Mouse (Mus musculus) spleen, postnatal 14 days (tissue): ENCODE data around the gene Cdh12.

Experiments used
- DNase-seq, 2 experiments: peaks; one replicate each; pipeline ENCODE4 v3.0.0; 2021 to 2022; ENCODE audit warnings: low spot score in 2 of 2

The Cdh12 gene

DNA sequence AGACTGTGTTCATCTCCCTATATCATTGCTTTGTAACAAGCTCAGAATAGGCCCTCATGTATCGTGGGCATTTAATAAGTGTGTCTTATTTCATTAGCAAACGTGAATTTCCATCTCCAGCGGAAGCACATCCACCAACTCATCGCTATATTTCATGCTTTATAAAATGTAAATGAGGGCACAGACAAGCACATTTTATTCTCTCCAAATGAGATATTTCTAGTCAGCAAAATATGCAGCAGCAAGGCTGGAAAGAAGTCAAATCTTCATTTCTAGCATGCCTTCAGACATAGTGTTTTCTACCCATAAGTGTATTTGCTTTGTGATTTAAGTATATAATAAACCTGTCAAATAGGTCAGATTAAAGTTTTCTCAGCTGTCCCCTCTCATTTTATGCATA, 262.8 kb downstream of the Cdh12 start:
- DNase-seq, result no peak

DNA sequence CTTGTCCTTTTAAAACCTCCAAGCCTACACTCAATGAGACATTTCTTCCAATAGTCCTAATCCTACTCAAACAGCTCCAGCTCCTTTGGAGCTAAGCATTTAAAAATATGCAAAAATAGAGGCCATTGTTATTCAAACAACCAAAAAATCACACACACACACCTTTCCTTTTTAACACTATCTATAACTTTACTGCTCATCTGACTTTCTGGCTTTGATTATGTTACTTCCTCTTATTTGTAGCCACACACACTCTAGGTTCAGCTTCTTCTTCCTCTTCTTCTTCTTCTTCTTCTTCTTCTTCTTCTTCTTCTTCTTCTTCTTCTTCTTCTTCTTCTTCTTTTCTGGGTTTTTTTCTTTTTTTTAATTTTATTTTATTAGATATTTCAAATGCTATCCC, 323.2 kb downstream of the Cdh12 start:
- no peak for DNase-seq

DNA sequence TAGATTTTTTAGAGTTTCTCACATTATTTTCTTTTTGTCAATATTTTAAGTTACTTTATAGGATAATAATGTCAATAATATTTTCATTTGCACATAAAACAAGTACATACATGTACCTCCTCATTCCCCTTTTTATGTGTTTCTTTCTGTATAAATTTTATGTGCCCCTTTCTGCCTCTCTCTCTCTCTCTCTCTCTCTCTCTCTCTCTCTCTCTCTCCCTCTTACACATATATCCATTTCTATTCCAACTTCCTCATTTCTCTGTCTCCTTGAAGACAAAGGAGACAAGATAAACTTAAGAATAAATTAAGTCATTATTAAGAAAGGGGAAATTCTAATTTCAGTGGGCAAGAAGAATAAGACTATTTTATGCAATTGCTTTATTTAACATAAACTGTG, 324.4 kb downstream of the Cdh12 start:
- DNase-seq, result no peak

DNA sequence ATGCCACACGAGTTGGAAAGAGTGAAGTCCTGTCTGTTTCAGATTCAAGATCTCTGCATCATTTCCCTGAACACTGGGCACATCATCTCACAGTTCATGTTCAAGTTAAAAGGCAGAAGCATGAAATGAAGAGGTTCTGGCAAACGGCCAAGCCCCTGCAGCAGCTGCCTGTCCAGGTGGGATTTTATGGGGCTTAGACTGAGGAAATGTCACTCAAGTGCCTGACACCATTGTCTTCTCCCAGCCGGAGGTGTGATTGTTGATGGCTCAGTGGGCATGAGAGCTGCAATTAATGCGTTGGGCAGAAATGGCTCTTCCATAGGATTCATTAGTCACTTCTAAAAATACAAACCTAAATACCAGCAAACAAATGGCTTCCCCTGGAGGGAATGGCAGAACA, 347.9 kb downstream of the Cdh12 start:
- DNase-seq, result no peak

DNA sequence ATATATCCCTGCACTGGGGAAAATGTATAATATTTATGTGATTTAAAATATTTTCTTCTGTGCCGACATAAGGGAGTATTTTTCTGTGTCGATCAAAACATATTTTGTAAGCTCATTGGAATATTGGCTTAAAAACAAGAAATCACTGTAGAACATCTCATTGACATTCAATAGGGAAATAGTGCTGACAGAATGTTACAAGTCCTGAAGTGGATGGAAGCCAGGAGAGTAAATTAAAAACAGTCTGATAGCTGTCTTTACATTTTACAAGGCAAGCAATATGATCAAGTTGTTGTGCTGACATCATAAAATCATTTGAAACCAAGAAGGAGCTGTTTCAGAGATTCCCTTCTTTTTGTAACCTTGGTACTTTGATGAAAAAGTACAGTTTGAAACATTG, 349.5 kb downstream of the Cdh12 start:
- no peak for DNase-seq

DNA sequence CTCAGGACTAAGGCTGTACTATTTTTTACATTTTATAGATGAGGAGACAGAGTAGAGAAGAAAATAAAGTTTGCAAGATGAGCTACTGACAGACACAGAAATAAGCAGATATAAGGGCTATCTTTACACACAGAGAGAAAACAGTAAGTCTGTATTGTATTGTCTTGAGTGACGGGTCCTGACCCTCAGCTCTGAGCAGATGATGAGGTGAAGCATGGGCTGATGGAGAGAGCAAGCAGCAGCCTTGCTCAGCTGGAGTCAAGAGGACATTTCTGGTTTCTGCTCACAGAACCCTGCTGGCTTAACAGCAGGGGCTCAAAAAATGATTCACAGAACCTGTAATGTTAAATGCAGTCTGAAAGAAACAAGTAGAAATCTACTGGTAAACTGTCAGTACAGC, 386.8 kb downstream of the Cdh12 start:
- no peak for DNase-seq

DNA sequence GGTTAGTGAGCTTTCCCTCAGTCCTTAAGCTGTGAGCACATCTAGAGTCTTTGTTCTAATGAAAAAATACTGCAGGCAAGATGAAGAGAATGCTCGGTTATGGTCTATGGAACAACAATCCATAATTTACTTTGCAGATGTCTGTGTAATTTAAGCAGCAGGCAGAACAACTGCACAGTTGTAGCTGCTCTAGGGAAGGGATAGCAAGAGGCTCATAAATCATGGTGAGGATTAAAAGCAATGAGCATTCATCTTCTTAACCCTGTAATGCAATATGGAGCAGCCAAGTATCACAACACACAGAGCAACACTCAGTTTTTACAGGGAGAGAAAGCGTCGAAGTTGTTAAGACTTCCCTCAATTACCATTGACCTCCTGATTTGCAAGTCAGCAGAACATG, 387.9 kb downstream of the Cdh12 start:
- no peak for DNase-seq

DNA sequence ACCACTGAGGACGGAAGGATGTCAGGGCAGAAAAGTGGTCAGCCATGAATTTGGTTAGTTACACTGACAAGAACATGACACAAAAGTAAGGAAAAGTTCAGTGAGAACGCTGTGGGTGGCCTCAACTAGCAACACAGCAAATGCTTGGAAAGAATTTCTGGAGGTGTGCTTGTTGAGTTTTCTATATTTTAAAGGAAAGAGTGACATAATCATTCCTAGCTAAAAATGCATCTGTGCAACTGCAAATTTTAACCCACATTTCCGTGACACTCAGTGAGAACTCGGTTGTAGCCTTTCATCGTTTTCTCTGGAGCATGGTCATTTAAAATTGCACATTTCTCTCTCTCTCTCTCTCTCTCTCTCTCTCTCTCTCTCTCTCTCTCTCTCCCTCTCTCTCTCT, 392.4 kb downstream of the Cdh12 start:
- no peak for DNase-seq

DNA sequence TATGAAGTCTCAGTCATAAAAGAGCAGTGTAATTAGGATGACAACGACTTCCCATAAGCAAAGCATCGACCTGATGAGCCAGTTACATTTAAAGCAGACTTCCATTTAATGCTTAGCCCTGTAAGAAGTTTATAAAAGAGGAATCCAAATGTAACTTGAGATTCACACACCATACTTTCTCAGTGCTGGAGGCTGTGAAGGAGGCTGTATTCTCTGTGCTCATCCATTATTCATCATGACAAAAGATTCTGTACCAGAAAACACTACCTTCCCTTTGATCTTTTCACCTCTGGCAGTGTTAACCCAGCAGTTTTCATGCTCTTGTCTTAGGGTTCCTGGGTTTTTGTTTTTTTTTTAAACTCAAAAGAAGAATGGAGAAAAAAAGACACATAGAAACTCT, 414.0 kb downstream of the Cdh12 start:
- DNase-seq, result no peak

DNA sequence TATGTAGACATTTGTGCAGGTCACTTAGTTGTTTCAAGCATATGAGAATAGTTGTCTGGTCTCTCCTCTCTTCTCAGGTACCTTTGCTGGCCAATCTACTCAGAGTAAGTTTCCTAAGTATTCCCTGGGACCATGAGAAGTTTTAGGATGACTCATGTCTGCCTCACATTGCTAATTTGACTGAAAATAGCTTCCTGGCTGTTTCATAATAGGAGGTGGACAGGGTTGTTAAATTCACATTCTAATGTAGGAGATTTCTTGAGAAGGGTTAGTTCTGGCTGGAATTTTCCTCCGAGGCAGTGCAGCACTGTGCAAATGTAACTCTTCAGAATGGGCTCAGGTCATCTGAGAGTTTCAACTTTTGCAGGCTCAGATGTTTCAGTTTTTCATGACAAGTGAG, 423.5 kb downstream of the Cdh12 start:
- no peak for DNase-seq

DNA sequence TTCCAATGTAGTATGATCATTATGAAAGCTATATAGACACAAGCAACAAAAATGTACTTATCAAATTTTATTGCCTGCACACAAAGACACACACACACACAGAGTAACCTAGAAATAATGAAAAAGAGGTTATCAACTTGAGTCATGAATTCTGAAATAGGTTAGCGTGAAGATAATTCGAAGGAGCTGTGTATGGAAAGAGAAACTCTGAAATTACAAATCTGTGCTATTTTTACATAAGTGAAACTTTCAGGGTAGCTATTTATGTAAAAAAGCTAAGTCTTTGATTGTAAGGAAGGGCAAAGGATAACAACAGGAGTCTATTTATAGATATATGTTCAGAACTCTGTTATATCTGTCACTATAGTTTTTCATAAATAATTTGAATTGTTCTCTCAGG, 427.9 kb downstream of the Cdh12 start:
- no peak for DNase-seq

DNA sequence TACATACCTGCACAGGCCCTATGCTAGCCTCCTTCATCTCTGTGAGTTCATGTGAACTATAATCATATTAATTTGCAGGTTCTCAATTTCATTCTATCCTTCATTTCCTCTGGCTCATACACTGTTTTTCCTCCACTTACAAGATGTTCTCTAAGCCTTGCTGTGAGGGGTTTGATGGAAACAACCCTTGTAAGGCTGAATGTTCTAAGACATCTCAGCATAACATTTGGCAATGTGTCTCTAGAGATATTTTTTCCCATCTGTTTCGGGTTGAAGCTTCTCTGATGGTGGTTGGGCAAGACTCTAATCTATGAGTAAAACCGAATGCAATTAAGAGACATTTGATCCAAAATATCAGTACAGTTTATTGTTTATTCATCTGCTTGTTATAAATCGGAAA, 444.4 kb downstream of the Cdh12 start:
- DNase-seq, result no peak

DNA sequence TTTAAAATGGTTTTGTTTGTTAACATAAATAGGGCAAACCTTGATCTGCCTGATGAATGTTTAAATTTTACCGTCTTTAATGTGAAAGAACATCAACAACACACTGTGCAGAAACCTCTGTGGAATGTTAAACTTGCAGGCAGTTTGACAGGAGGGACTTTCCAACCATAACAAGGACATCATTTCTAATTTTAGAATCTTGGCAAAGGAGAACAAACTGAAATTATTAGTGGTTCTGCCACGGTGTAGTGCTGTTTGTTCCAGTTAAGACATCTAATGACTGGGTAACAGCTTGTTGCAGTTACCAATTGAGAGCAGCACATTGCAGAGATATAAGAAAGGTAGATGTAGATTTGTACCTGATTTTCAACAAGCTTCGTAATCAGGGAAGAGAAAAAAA, 453.5 kb downstream of the Cdh12 start:
- DNase-seq, result no peak

DNA sequence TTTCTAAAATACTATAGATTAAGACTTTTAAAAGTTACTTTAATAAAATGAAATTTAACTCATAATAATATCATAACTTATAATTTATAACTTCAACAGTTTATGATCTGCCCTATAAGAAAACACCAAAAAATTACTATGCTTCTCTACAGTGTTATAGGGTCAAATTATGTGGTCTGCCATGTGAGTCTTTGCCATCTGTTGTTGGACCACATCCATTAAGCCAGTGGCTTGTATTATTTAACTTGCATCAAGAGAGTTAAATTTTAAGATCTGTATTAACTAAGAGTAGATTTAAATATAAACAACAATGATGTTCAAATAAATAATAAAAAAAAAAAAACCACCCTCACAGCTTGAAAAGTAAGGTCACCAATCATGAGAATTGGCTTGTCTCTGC, 479.2 kb downstream of the Cdh12 start:
- DNase-seq, result no peak

DNA sequence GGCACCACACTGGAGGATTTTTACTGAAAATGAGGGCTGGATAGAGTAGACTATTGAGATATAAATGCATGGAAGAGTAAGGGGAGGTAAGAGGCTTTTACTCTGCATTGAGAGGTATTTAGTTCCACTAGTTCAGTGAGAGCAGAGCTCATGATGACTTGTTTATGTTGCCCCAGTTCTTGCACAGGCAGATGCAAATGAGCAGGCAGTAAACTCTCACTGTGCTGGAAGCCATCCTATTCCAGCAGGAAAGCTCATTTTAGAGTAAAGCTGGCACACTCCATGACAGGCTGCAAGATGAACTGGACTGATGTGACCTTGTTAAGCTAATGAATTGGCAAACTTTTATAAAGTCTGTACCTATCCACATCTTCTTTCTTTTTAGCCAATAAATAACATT, 494.9 kb downstream of the Cdh12 start:
- no peak for DNase-seq

DNA sequence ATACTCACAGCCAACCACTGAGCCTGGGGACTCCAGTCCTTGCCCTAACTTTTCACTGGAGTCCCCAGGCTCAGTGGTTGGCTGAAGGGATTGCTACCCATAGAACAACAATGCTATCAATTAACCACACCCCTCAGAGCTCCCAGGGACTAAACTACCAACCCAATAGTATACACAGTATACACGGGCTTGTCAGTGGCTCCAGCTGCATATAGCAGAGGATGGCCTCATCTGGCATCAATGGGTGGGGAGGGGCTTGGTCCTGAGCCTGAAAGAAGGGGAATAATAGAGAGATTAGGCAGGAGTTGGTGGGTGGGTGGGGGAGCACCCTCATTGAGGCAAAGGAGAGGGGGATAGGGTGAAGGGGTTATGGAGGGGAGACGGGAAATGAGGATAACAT, 518.4 kb downstream of the Cdh12 start:
- DNase-seq, result no peak

DNA sequence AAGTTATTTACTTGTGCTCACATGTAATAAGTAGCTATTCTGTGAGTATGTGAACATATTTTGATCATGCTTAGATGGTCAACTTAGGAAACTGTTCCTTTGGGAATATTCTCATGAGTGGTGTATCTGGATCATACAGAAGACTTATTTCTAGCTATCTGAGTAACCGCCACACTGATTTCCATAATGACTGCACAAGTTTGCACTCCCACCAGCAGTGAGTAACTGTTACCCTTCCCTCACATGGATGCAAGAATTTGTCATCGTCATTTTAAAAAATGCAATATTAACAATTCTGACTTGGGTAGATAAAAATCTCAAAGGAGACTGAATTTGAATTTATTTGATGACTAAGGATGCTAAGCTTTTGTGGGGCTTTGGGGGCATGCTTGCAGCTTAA, 522.0 kb downstream of the Cdh12 start:
- DNase-seq, result no peak

DNA sequence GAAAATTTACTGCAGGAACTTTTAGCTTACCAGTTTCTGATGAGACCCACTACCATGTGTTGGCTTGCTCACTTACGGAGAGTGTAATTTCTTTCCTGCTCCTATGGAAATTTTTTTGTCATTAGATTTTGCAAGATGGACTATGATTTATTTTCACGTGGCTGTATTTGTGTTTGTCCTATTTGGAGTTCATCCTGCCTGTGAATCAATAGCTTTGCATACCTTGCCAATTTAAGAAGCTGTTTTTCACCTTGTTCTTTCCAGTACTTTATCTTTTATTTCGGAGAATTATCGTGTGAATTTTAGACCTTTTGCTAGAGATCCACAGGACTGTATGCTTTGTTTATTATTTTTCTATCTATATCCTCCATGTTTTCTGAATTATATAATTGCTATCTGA, 551.5 kb downstream of the Cdh12 start:
- DNase-seq, result no peak

DNA sequence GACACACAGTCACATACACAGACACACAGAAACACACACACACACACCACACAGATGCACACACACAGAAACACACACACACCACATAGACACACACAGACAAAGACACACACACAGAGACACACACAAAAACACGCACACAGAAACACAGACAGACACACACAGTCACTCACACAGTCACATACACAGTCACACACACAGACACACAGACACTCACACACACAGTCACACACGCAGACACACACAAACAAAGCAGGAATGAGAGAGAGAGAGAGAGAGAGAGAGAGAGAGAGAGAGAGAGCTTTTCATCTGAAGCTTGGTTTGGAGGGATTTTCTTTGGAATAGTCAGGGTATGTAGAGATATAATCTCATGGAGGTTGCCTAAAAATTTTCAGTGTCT, 558.9 kb downstream of the Cdh12 start:
- DNase-seq, result no peak

DNA sequence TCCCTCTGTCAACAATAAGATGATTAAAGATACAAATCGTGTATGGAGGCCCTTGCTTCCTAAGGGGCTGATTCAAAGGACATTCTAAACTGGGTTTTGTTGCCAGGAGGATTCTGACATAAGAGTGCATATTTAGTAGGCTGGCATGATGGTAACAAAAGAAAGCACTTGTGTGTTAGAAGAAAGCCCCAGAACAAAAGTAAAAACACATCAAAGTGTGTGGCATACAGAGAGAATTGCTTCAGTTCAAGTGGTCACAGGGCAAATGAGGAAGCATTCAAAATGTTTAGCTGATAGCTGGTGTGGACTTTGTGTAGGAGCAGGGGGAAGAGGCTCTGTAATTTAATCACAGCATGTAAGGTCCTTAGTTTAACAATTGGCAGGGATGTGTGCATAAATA, 559.4 kb downstream of the Cdh12 start:
- no peak for DNase-seq

DNA sequence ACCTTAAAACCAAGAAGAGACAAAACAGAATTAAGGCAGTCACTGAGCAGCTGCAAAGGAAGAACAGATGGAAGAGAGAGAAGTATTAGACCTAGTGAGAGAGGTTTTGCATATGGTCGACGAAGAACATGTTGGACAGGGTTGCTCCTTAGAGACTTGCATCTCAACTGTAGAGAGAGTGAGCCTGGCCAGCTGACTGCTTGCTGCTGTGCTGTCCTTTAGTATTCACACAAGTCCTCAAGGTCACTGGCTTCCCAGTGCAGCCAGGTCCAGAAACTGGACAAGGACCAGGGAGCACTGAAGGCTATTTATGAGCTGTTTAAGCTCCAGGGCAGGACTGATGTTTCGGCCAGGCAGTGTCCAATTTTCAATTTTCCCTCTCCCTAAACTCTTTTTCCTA, 559.9 kb downstream of the Cdh12 start:
- DNase-seq, result no peak

DNA sequence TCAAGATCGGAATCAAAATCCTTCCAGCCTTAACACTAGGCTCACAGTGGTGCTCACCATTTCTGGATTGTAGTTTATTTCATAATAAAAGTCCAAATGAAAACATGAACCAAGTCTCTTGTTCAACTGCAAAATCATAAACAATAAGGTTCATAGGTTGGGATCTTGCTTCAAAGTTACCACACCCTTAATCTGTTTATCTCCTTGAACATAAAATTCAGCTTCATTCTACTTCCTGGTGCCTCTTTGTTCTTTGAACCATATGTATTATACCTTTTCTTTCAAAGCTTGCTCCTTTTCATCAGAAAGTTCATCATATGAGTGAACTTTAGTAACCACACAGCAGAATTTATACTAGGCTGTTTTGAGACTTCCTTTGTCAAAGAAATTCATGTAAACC, 614.6 kb downstream of the Cdh12 start:
- DNase-seq, result no peak

DNA sequence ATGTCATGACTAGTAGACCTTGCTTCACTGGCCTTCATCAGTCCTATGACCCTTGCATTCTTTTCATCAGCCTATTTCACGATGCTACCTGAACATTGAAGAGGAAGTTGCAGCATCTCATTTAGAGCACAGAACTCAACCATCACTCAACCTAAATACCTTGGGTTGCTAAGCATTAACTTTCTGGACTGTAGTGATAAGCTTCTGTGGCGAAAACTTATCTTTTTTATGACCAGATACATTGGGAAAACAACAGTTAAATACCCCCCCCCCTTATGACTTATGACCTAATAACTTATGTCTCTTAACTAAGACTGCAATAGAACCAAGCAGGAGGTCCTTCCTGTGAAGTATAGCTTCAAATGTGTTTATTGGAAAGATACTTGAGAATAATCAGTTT, 620.2 kb downstream of the Cdh12 start:
- DNase-seq, result no peak

DNA sequence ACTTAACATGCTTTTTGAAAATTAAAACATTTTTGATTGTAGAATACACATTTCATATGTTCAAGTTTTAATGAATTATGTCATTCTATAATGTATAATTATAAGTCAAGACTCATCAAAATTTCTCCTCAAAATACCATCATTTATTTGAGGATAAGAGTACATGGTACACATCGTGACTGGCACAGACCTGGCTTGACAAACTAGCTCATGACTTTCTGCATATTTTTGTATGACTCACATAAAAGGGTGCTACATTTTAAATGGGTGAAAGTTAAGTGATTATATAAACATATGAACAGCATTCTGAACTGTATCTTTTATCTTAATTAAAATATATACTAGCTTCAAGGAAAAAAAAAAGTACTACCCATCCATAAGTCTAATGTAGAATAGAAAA, 643.8 kb downstream of the Cdh12 start:
- DNase-seq, result no peak
